Mouse (Mus musculus) adrenal gland, postnatal 4 days (tissue): ENCODE measurements at regions not wholly inside any gene's neighbourhood (a gene's known extent, or its start where the extent isn't known, plus 50 kb on each side); places are given as distances from the start of the nearest gene placed in this dataset.

Experiments used
- DNase-seq, 2 experiments: peaks; one replicate each; pipeline ENCODE4 v3.0.0; 2021 to 2022; ENCODE audit warnings: low spot score in 2 of 2, mixed read lengths in 2 of 2

DNA sequence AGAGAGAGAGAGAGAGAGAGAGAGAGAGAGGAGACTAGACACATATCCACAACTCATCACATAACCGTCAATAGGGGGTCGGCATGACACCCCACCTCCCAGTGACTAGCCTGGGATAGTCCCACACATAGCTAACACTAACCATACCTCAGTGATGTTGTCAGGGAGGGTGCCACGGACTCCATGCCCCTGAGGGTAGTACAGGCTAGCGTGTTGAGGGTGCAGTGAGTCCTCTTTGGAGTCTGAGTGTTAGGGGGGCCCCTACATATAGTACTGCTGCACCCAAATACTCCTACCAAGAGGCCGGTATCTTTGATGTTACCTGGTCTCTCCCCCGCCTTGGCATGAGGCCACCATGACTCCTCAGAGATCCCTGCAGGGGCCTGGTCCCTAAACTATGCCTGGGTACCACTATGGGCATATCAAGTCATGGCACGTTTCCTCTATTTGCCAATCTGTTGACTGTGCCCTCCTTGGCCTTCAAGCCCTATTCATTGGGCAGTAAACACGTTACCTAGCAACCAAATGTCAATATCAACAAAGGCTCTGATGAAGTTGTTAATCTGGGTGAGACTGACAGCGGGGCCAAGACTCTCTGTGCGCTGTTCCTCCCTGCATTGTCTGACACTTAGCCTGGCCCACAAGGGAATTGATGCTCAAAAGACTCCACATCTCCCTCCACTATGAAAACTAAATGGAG, 156.7 kb downstream of the Inhbb start:
- no peak for DNase-seq

DNA sequence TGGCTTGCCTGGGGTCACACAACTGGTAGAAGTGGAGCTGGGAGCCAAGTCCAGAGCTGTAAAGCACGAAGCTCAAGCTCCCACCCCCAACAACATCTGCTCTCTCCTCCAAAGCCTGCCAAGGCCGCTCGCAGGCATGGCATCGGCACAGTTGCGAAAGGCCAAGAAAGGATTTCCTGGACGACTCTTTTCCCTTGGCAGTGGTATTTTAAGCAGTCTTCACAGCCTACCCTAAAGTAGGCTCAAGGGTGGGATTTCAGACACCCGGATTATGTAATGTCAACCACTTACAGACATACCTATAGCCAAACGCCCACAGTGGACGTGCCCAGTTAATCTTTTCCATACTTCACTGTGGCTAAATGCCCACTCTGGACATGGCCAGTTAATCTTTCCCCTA, 162.6 kb downstream of the Inhbb start:
- no peak for DNase-seq

DNA sequence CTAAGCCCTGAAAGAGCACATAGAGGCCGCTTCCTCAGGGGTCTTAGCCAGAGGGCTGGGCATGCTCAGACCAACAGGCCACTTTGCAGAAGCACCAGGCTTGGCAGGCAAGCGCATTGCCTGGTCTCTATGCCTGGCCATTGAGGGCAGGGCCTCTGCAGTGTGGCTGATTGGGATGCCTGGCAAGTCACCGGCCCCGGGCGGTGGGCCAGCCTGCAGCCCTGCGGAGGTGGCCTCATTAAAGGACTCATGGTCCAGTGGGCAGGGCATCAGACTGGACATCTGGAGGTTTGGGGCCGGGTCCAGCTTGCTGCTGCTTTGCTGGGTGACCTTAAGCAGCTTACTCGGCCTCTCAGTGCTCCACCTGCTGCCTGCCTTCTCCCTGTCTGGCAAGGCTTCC, 165.3 kb downstream of the Inhbb start:
- DNase-seq: no peak

DNA sequence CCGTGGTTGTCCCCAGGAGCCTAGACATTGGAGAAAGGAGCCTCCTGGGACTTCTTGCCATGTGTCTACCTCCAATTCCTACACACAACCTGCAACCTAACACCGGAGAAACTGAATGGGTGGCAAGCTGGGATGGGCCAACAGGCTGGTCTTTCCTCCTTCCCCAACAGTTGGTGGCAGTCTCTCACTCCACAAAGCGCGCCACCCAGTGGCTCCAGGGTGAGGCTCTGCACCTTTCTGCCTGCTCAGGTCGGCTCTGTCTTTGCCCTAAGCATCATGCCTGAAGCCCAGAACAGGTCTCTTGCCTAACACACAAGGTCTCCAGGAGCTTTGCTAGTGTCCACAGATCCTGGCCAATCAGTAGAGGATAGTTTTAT, 166.0 kb downstream of the Inhbb start:
- DNase-seq: no peak

DNA sequence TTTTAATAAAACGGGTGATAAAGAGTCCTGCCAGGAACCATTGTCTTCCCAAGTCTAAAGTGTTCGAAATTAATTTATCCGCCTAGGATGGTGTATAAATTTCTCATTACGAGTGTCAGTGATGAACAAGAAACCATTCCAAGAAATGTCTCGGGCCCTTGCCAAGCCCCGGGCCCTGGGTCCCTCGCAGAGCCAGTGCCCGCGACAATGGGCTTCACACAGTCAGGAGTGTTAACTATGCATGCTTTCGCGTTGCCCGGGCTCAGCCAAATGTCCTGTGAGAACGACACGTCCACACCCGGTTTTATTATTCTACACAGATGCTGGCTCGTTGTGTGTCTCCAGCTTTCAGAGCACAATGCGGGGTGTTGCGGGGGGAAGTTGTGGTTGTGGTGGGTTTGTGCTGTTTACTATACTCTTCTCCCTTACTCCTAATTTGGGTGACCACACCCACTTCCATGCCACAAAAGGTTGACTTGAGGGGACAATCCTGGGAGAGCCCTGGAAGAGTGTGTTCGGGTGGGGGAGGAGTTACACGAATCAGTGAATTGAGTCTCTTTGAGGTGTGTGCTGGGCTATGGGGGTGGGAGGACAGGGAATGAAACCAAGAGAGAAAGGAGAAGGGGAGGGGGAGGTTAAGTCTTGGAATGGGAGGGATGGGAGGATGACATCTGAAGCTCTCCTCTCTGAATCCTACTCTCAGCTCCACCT, 166.5 kb downstream of the Inhbb start:
- DNase-seq: no peak

DNA sequence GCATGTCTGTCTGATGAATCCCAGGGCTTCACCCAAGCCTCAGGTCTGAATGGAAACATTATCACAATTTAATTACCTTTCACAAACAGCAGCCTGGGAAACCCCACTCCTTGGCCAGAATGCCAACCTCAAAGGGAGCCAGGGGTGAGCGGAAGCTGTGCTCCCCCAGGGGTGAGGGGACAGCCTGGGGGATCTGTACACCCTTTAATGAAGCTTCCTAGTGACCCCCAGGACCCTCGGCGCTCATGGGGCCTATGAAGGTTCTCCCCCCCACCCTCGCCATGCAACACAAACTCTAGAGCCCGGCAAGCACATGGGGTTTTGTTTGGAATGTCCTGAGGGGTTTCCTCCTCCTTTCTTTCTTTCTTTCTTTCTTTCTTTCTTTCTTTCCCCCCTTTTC, 167.1 kb downstream of the Inhbb start:
- DNase-seq: no peak

DNA sequence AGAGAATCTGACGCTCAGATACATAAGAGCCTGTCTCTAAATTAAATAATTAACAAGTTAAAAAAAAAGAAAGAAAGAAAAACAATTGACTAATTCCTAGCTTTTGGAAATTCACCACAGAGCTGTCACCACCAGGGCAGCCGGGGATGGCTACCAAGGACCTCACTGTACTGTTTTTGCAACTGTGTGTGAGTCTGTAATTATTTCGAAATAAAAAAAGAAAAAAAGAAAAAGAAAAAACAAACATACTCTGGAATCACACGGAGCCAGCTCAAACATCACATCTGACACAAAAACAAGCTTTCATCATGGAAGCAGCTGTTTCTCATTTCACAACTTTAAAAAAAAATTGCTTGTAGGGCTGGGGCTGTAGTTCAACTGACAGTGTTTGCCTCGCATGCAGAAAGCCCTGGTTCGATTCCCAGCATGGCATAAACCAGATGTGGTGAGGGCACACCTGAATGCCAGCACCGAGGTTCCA, 168.6 kb downstream of the Inhbb start:
- no peak for DNase-seq

DNA sequence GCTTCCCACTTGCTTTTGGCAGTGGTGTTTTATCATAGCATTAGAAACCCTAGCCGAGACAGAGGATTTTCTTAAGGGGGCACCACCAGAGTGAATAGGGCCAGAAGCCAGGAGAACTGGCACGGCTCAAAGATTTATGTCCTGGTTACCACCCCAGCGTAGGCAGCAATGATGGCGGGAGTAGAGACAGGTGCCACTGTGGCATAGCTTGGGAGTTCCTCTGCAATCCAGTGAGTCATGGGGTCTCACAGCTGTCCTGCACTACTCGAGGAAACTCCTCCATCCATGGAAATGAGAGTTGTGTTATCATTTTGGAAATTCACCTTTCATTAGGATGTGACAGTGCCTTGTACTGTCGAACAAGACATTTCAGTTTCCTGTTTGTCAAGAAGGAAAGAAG, 169.6 kb downstream of the Inhbb start:
- DNase-seq: no peak

DNA sequence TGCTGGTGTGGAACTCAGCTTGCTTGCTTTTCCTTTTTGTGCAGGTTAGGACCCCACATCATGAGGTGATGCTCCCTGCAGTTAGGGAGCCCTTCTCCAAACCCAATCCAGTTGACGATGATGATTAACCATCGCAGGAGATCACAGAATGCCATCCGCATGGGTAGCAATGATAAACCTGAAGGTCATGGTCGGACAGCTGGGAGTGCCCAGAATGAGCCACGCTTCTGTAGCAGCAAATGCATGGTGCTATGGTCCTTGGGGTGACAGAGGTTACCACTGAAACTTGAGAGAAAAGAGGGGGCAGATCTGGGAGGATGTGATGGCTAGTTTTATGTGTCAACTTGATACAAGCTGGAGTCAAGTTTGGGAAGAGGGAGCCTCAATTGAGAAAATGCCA, 170.3 kb downstream of the Inhbb start:
- no peak for DNase-seq

DNA sequence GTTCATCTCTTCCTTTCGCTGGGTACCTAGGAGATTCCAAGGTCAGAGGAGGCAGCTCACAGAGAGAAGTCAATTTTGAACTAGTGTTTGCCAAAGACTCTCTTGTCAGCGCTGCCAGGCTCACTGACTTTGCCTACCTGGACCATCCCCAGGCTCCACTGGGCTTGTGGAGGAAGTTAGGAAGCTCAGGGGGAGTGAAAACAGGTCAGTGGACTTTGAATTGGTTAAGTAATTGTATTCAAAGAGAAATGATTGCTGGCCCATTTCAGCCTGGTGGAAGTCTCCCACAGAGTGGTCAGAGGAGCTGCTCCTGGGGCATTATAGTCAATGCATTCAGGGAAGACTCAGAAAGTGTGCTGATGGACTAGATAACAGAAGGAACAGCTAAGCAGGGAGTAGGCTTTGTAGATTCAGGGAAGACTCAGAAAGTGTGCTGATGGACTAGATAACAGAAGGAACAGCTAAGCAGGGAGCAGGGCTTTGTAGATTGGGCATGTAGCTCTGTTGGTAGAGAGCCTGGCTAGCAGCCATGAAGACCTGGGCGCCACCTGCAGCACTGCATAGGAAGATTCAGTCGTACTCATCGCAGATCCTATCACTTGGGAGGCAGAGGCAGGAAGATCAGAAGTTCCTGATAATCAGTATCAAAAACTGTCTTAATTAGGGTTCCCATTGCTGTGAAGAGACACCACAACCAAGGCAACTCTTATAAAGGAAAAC, 173.1 kb downstream of the Inhbb start:
- DNase-seq: no peak

DNA sequence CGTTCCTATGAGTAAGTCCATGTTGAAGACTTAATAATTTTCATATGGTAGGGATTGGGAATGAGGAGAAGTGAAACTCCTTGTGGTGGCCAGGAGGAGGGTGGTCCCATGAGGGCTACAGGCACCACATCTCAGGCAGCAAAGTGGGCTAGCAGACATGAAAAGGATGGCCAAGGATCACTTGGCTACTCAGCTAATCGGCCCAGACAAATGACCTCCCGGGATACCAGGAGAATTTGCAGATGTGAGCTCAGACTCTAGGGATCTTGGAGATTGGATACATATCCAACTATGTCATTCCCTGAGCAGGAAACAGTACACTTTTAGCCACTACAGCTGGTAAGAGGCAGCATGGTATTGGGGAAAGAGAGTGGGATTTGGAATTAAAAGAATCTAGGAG, 174.9 kb downstream of the Inhbb start:
- DNase-seq: no peak

DNA sequence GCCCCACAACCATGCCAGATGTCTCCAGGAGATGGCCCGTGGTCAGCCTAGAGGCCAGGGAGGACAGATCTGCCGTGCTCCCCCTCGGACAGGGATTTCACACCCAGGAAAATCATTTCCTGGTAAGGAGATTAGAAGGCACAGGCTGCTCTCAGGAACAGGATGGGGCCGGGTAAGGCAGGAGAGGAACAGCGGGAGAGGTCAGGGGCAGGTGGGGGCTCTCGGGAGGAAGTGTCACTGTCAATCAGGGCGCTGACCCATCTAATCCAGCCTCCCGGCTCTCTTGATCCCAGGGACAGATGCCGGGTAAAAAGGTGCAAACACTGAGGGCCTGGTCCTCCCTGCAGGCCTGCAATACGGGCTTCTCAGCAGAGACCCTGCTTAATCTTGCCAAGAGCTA, 183.6 kb downstream of the Inhbb start:
- no peak for DNase-seq

DNA sequence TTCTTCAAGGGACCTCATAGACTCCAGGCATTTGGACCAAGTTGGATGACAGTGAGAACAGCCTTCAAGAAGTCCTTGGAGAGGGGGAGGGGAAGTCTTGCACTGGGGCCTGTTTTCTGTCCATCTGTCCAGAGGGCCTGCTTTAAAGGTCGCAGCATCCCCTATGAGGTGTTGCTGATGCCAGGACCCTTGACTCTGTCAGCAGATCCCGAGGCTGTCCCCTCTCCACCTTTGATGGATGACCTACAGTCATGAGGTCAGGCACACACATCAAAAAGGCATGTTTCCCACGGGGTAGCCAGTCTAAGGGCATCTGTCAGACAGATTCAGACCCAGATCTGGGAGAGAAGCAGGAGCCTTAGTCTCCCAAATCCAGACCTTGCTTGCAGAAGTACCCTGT, 183.4 kb upstream of the Gli2 start:
- no peak for DNase-seq

DNA sequence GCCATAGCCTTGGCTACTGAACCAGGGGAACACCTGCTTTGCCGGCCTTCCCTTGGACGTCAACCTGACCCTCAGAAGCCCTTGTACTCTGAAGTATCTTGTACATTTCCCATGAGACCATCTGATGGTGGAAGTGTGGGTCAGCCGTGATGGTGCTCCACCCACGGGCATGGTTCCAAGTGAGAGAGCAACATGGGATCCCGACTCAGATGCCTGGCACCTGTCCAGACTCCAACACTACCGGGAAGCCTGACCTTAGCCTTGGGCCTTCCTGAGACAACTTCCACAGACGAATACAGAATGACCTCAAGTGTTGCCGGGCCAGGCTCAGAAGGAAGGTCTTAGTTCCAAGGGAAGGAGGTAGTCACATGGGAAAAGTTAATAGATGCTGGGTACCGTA, 181.0 kb upstream of the Gli2 start:
- DNase-seq: peak in 1 of 2 experiments; percentile 43

DNA sequence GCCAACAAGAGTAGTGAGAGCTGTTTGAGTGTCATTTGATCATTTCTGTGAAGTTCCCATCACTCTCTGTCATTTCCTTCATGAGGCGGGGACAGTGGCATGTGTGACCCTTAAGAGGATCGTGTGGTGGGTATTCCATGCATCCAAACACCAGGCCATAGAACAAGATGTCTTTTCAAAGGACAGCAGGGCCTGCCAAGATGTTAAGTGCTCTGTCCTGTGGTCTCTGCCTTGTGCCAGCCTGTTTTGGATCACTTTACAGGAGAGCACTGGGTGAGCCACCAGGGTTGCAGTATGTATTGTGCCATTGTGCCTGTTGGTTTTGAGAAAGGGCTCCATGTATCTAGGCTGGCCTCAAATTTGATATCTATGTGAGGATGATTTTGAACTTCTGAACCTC, 173.6 kb upstream of the Gli2 start:
- DNase-seq: no peak

DNA sequence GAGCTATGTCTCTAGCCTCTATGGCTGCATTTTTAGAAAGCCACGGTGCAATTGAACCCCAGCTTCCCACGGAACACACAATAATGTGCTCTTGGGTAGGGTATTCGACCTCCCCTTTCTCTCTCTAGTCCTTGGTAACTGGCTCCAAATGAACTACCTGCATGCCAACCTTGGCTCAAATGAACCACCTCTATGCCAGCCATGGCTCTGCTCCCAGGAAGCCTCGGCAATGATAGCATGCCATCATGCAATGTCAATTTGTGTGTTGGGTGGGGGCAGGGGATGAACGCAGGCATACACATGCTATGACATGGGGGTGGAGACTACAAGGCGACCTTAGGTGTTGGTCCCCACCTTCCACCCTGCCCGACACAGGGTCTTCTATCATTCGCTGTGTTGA, 170.5 kb upstream of the Gli2 start:
- no peak for DNase-seq

DNA sequence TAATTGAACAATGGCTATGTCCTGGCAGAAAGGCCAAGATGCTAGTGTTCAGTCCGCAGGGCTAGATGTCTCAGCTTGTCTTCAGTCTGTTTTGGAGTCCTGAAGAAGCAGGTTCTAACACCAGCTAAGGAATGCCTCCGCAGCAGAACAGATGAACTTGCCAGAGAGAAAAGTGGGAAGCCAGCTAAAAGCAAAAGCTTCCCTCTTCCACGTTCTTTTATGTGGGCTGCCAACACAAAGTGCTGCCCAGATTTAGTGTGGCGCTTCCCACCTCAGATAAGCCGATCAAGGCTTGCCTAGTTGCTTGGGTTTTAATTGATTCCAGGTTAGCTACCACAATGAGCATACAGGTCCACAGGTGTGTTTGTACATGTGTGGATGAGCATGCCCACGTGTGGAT, 168.5 kb upstream of the Gli2 start:
- no peak for DNase-seq

DNA sequence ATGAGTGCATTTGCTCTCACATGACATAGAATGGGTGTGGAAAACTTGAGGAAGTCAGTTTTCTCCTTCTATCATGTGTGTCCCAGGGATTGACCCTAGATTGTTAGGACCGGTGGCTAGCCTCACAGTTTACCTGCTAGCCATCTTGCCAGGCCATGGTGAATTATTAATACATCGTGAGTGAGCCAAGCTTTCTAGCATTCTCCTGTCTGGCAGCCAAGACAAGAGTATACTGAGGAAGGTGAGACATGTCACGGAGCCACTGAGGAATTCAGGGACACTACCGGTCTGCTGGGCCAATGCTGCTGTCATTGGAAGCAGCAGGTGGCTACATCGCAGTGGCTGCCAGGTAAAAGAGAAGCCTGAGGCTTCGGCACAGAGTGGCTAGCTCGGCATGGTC, 167.6 kb upstream of the Gli2 start:
- DNase-seq: no peak

DNA sequence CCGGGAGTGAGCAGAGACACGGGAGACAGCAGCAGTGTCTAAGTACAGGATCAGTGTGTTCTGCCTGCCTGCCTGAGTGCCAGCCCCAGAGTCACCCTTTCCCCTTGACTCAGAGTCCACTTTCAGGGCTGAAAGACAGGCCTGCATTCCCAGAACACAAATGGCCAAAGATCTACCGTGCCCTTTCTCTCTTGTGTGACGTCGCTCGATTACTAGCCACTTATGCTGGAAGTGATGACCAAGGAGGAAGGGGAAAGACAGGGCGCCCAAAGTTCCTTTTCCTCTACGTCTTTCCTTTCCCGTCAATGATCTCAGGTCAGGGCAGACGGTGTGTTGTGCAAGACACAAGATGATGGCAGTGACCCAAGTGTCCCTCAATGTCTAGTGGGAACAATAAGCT, 166.4 kb upstream of the Gli2 start:
- DNase-seq: no peak

DNA sequence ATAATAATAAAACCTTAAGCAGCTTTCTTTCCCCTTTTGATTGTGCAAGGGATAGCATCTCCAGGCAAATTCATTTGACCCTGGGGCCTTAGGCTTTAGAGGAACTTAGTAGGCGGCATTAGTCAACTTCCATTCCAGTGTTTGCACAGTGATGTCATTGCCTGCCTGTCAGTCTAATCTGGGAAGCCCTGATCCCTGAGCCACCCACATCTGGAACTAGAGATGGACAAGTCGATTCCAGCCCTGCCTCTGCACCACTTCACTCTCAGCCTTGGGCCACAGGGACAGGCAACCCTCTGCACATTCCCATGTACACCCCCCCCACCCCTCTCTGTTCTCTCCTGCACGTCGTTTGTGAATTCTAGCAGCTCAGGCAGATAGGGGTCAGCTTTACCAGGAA, 164.0 kb upstream of the Gli2 start:
- no peak for DNase-seq

DNA sequence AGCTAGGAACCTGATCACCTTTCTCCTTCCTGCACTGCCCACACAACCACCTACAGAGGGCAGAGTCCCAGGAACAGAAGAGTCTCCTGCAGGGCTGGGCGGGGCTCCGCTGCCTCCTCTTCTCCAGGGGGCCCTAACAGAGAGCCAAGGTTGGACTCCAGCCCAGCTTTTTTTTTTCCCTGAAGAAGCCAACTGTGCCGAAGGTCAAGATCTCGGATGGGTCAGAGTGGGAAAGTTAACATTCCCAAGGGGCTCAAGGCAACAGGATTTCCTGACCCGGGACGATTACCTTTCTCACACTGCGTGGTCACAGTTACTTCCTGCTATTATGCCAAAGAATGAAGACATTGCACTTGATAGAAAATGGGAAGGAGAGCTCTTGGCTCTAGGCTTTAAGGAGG, 156.2 kb upstream of the Gli2 start:
- DNase-seq: no peak

DNA sequence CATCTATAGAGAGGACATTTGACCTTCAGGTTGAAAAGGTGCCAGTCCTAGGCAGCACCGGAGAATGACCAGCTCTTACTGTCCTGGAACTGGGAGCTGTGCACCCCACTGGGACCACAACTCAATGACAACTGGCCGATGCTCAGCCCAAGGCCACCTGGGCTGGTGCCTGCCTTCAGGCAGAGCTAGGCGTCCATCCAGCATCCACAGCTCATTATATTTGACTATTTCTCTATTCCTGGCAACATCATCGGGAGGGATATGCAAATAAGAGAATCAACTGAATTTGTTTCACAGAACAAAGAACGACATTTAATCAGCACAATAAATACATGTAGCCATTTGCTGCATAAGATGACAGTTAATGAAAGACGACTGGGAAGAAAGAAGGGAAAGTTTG, 149.0 kb upstream of the Gli2 start:
- no peak for DNase-seq

DNA sequence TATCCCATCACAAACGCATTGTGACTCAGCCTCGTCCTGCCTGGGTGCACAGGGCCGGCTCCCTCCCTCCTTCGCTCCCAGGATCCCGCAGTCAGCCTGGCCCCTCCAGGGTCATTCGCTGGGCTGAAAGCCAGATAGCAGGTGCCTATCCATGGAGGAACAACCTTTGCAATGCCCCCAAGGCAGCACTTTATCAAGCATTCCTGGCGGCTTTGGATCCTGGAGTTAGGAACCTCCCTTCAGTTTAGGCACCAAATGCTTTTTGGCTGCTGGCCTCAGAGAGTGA, 143.9 kb upstream of the Gli2 start:
- peak in 1 of 2 experiments; percentile 50 for DNase-seq
